Mouse (Mus musculus): ENCODE results near the gene Gab1.

GRCm38 (mm10) chr8:80895397-80895796 is 15.1 kb upstream of the Gab1 start:
- no peak for TF ChIP-seq CTCF (IDR thresholded peaks at IDR 0.05; ENCODE audit: insufficient read depth, low read depth, low read length)
- TF ChIP-seq POLR2A (IDR thresholded peaks at IDR 0.05; ENCODE audit: insufficient read depth, low read depth, low read length): no peak

All from olfactory bulb, adult 2 months (tissue).